Mouse (Mus musculus): ENCODE measurements at regions not wholly inside any gene's neighbourhood (a gene's known extent, or its start where the extent isn't known, plus 50 kb on each side); places are given as distances from the start of the nearest gene placed in this dataset.

GRCm38 (mm10) chr7:40052255-40052654 is 534.7 kb downstream of the Zfp619 start:
- DNase-seq: no peak

GRCm38 (mm10) chr7:40058836-40059235 is 541.3 kb downstream of the Zfp619 start:
- DNase-seq: no peak

- DNase-seq: no peak
Measured at GRCm38 (mm10) chr7:40064631-40065030, 547.1 kb downstream of the Zfp619 start.

GRCm38 (mm10) chr7:40065526-40065925 is 548.0 kb downstream of the Zfp619 start:
- DNase-seq: no peak

GRCm38 (mm10) chr7:40067378-40067777 is 549.8 kb downstream of the Zfp619 start:
- no peak for DNase-seq

- no peak for DNase-seq
Measured at GRCm38 (mm10) chr7:40071313-40071712, 553.7 kb downstream of the Zfp619 start.

- DNase-seq: no peak
Measured at GRCm38 (mm10) chr7:40072478-40072877, 554.9 kb downstream of the Zfp619 start.

GRCm38 (mm10) chr7:40086236-40086635 is 568.7 kb downstream of the Zfp619 start:
- no peak for DNase-seq

- DNase-seq: no peak
Measured at GRCm38 (mm10) chr7:40097094-40097493, 579.5 kb downstream of the Zfp619 start.

GRCm38 (mm10) chr7:40103057-40103945 is 585.7 kb downstream of the Zfp619 start:
- no peak for DNase-seq

GRCm38 (mm10) chr7:40142906-40143305 is 625.3 kb downstream of the Zfp619 start:
- DNase-seq: no peak

- no peak for DNase-seq
Measured at GRCm38 (mm10) chr7:40144431-40144830, 626.9 kb downstream of the Zfp619 start.

- no peak for DNase-seq
Measured at GRCm38 (mm10) chr7:40177570-40177969, 660.0 kb downstream of the Zfp619 start.

- no peak for DNase-seq
Measured at GRCm38 (mm10) chr7:40195366-40195765, 677.8 kb downstream of the Zfp619 start.

- DNase-seq: no peak
Measured at GRCm38 (mm10) chr7:40202615-40203014, 685.0 kb downstream of the Zfp619 start.

- DNase-seq: no peak
Measured at GRCm38 (mm10) chr7:40211956-40212355, 686.2 kb upstream of the Vstm2b start.

- no peak for DNase-seq
Measured at GRCm38 (mm10) chr7:40212576-40212975, 685.6 kb upstream of the Vstm2b start.

GRCm38 (mm10) chr7:40213646-40214045 is 684.5 kb upstream of the Vstm2b start:
- DNase-seq: no peak

- DNase-seq: no peak
Measured at GRCm38 (mm10) chr7:40214395-40214794, 683.7 kb upstream of the Vstm2b start.

GRCm38 (mm10) chr7:40215271-40215670 is 682.9 kb upstream of the Vstm2b start:
- DNase-seq: no peak

- DNase-seq: no peak
Measured at GRCm38 (mm10) chr7:40220549-40220948, 677.6 kb upstream of the Vstm2b start.

- DNase-seq: no peak
Measured at GRCm38 (mm10) chr7:40245188-40245587, 652.9 kb upstream of the Vstm2b start.

GRCm38 (mm10) chr7:40248521-40248920 is 649.6 kb upstream of the Vstm2b start:
- DNase-seq: no peak

- DNase-seq: no peak
Measured at GRCm38 (mm10) chr7:40253486-40253885, 644.6 kb upstream of the Vstm2b start.

All from cerebellum, adult 9-10 months (tissue).